Mouse (Mus musculus) Patski (cell line): ENCODE measurements around the gene Nr3c2. TPM values are rescaled to one million over a fixed set of nuclear protein-coding genes. Genes with fewer than 3 reads are reported as not detected.

ENCODE experiments used
- ATAC-seq: fragments of 100-300 bp; one replicate; pipeline ENCODE4 v1.8.0; 2021
- CTCF ChIA-PET: fragments of 350-600 bp; sonication (Branson Sonifier 250); formaldehyde crosslinking; loops from one replicate; lab custom pipeline; 2022; ENCODE audit warnings: inconsistent platforms; lab: Charles Lee
- POLR2A ChIA-PET: fragments of 350-600 bp; sonication (Branson Sonifier 250); formaldehyde crosslinking; loops from one replicate; lab custom pipeline; 2022; ENCODE audit warnings: antibody characterized with exemption, inconsistent platforms; lab: Charles Lee
- DNase-seq: peaks from one replicate; pipeline ENCODE4 v3.0.0-alpha.2; 2011; ENCODE audit warnings: low read depth, low spot score
- H3K27me3 ChIP-seq: fragments of 371-371 bp; one replicate; pipeline ENCODE4 v1.5.1; 2021
- CTCF ChIP-seq: fragments of 100-300 bp; IDR thresholded peaks from one replicate; pipeline ENCODE4 v1.5.1; 2021
- in situ Hi-C: fragments of 300-500 bp; cut with MboI; formaldehyde crosslinking; loops from 3 replicates; pipeline ENCODE4 v1.11.1; 2018; ENCODE audit warnings: low pct_unique_long_range_greater_than_20kb, mixed read lengths
- polyA plus RNA-seq: library from polyadenylated mRNA; unstranded; gene quantifications from one replicate; pipeline ENCODE4 v1.2.3, GENCODE M21; 2021

Gene Nr3c2
- polyA plus RNA-seq, 1 experiment from 2014 or later: 6.7 TPM

GRCm38 (mm10) chr8:77154496-77154895, 255.3 kb downstream of the Nr3c2 start:
- ChIA-PET POLR2A (interaction anchor here (0.9 kb wide), 1 partner anchor 16 kb away, joined by 3 read pairs; no protein-coding TSS in a partner anchor), CTCF (interaction anchor here (1.4 to 1.9 kb wide), 5 partner anchors 10 to 131 kb away, joined by 3 to 5 read pairs (median 5); no protein-coding TSS in a partner anchor)
- in situ Hi-C loops: no loop called here
- DNase-seq: no peak
- no peak for ATAC-seq
- TF ChIP-seq CTCF: peak; percentile 71
- H3K27me3 ChIP-seq: no peaks in the 10 kb centered on the region

- no peak for DNase-seq
- no peak for TF ChIP-seq CTCF
- ChIA-PET CTCF (no interaction called here), POLR2A (no interaction called here)
- in situ Hi-C loops: no loop called here
- ATAC-seq: no peak
- H3K27me3 ChIP-seq: no peaks in the 10 kb centered on the region
These were observed 270.1 kb downstream of the Nr3c2 start for GRCm38 (mm10) chr8:77169320-77169719.

- H3K27me3 ChIP-seq: no peaks in the 10 kb centered on the region
- ATAC-seq: no peak
- in situ Hi-C loops: no loop called here
- no peak for DNase-seq
- ChIA-PET POLR2A (interaction anchor here (0.6 kb wide), 1 partner anchor 219 kb away, joined by 6 read pairs; no protein-coding TSS in a partner anchor), CTCF (interaction anchor here (1.2 kb wide), 1 partner anchor 15 kb away, joined by 4 read pairs; no protein-coding TSS in a partner anchor)
- TF ChIP-seq CTCF: no peak
These were observed 270.7 kb downstream of the Nr3c2 start for GRCm38 (mm10) chr8:77169757-77170438.

- in situ Hi-C loops: no loop called here
- ATAC-seq (no peak), DNase-seq (no peak)
- no peaks in the 10 kb centered on the region for H3K27me3 ChIP-seq
- TF ChIP-seq CTCF: no peak
- CTCF ChIA-PET: interaction anchor here (1.2 kb wide), 1 partner anchor 16 kb away, joined by 4 read pairs; no protein-coding TSS in a partner anchor
- POLR2A ChIA-PET: interaction anchor here (0.6 to 1.1 kb wide), 3 partner anchors 15 to 218 kb away, joined by 3 to 6 read pairs (median 6); no protein-coding TSS in a partner anchor
These were observed 271.2 kb downstream of the Nr3c2 start for GRCm38 (mm10) chr8:77170439-77170759.

- ATAC-seq (no peak), DNase-seq (no peak)
- CTCF ChIA-PET: interaction anchor here (1.3 kb wide), 1 partner anchor 11 kb away, joined by 3 read pairs; no protein-coding TSS in a partner anchor
- no peaks in the 10 kb centered on the region for H3K27me3 ChIP-seq
- TF ChIP-seq CTCF: no peak
- in situ Hi-C loops: no loop called here
- POLR2A ChIA-PET: no interaction called here
These were observed 273.9 kb downstream of the Nr3c2 start for GRCm38 (mm10) chr8:77173075-77173657.

GRCm38 (mm10) chr8:77173736-77174135, 274.5 kb downstream of the Nr3c2 start:
- ATAC-seq (no peak), DNase-seq (no peak)
- no peak for TF ChIP-seq CTCF
- in situ Hi-C loops: no loop called here
- H3K27me3 ChIP-seq: no peaks in the 10 kb centered on the region
- POLR2A ChIA-PET: no interaction called here
- CTCF ChIA-PET: interaction anchor here (1.3 kb wide), 1 partner anchor 11 kb away, joined by 3 read pairs; no protein-coding TSS in a partner anchor

- ATAC-seq (no peak), DNase-seq (no peak)
- H3K27me3 ChIP-seq: no peaks in the 10 kb centered on the region
- no peak for TF ChIP-seq CTCF
- in situ Hi-C loops: no loop called here
- CTCF ChIA-PET: interaction anchor here (1.3 kb wide), 1 partner anchor 10 kb away, joined by 3 read pairs; no protein-coding TSS in a partner anchor
- POLR2A ChIA-PET: interaction anchor here (0.6 kb wide), 1 partner anchor 322 kb away, joined by 4 read pairs; no protein-coding TSS in a partner anchor
These were observed 276.2 kb downstream of the Nr3c2 start for GRCm38 (mm10) chr8:77175471-77175870.

- in situ Hi-C loops: no loop called here
- ChIA-PET CTCF (interaction anchor here (1.3 kb wide), 1 partner anchor 11 kb away, joined by 3 read pairs; no protein-coding TSS in a partner anchor), POLR2A (no interaction called here)
- no peak for DNase-seq
- no peaks in the 10 kb centered on the region for H3K27me3 ChIP-seq
- no peak for TF ChIP-seq CTCF
- no peak for ATAC-seq
These were observed 277.1 kb downstream of the Nr3c2 start for GRCm38 (mm10) chr8:77176343-77176742.

- H3K27me3 ChIP-seq: no peaks in the 10 kb centered on the region
- ATAC-seq: no peak
- in situ Hi-C loops: no loop called here
- POLR2A ChIA-PET: no interaction called here
- DNase-seq: no peak
- CTCF ChIA-PET: no interaction called here
- no peak for TF ChIP-seq CTCF
These were observed 286.6 kb downstream of the Nr3c2 start for GRCm38 (mm10) chr8:77185816-77186215.

GRCm38 (mm10) chr8:77186914-77187536, 287.8 kb downstream of the Nr3c2 start:
- DNase-seq: no peak
- TF ChIP-seq CTCF: no peak
- in situ Hi-C loops: no loop called here
- ATAC-seq: no peak
- ChIA-PET POLR2A (no interaction called here), CTCF (no interaction called here)
- no peaks in the 10 kb centered on the region for H3K27me3 ChIP-seq

- ChIA-PET POLR2A (no interaction called here), CTCF (interaction anchor here (1.1 kb wide), 1 partner anchor 13 kb away, joined by 3 read pairs; no protein-coding TSS in a partner anchor)
- TF ChIP-seq CTCF: no peak
- no peaks in the 10 kb centered on the region for H3K27me3 ChIP-seq
- ATAC-seq: no peak
- in situ Hi-C loops: no loop called here
- DNase-seq: no peak
These were observed 288.5 kb downstream of the Nr3c2 start for GRCm38 (mm10) chr8:77187748-77188147.
